Mouse (Mus musculus) megakaryocyte, embryonic 14.5 days (primary cell): ENCODE data around the gene Snn.

ENCODE experiments used
- FLI1 ChIP-seq: IDR thresholded peaks from 2 replicates; pipeline ENCODE4 v1.6.1; 2012; ENCODE audit warnings: low read length, inconsistent platforms, mixed read lengths
- GATA1 ChIP-seq: IDR thresholded peaks from 3 replicates; pipeline ENCODE4 v1.6.1; 2012; ENCODE audit warnings: mixed read lengths, low read length, inconsistent platforms, borderline replicate concordance

GRCm38 (mm10) chr16:11062794-11063721 is 2.3 kb downstream of the Snn start:
- no peak for TF ChIP-seq GATA1
- no peak for TF ChIP-seq FLI1
